Mouse (Mus musculus): ENCODE results near the gene Tbc1d22a. TPM values are rescaled to one million over a fixed set of nuclear protein-coding genes. Genes with fewer than 3 reads are reported as not detected.

Gene Tbc1d22a
- total and polyA plus RNA-seq, 3 experiments, result 15.1 to 21.1 TPM; not detected in 1

GRCm38 (mm10) chr15:86335781-86336180 lies 121.5 kb downstream of the Tbc1d22a start:
- Histone ChIP-seq H3K36me3 (ENCODE audit: control insufficient read depth in 1 of 2, insufficient read depth in 2 of 2, low read length in 2 of 2) (no peaks in the 10 kb centered on the region), H3K27ac (ENCODE audit: control insufficient read depth, low read depth, low read length) (no peak overlapping the region), H3K4me1 (ENCODE audit: control insufficient read depth in 1 of 2, insufficient read depth in 2 of 2, low read length in 2 of 2) (no peaks in the 10 kb centered on the region), H3K79me2 (ENCODE audit: control insufficient read depth, insufficient read depth, low read length, poor library complexity) (no peaks in the 10 kb centered on the region), H3K4me3 (ENCODE audit: control insufficient read depth in 1 of 2, insufficient read depth in 1 of 2, low read depth in 2 of 2, low read length in 2 of 2) (no peak overlapping the region), H3K27me3 (ENCODE audit: control insufficient read depth in 1 of 2, insufficient read depth in 2 of 2, low read length in 2 of 2) (no peaks in the 10 kb centered on the region), H3K9me3 (replicated peaks; ENCODE audit: insufficient read depth, low read length) (no peaks in the 10 kb centered on the region), H3K9ac (ENCODE audit: control insufficient read depth, low read depth, low read length, poor library complexity, severe bottlenecking) (no peak overlapping the region)
- no peak for DNase-seq (ENCODE audit: low read depth, low spot score)
- TF ChIP-seq MEF2A (IDR thresholded peaks at IDR 0.05; ENCODE audit: extremely low read depth, insufficient replicate concordance, low read depth, low read length, poor library complexity, severe bottlenecking) (no peak), JUND (IDR thresholded peaks at IDR 0.05; ENCODE audit: low read depth, low read length) (no peak)

GRCm38 (mm10) chr15:86337726-86338125 lies 123.5 kb downstream of the Tbc1d22a start:
- Histone ChIP-seq H3K9me3 (replicated peaks; ENCODE audit: insufficient read depth, low read length) (no peaks in the 10 kb centered on the region), H3K27ac (ENCODE audit: control insufficient read depth, low read depth, low read length) (no peak overlapping the region), H3K4me1 (ENCODE audit: control insufficient read depth in 1 of 2, insufficient read depth in 2 of 2, low read length in 2 of 2) (no peaks in the 10 kb centered on the region), H3K36me3 (ENCODE audit: control insufficient read depth in 1 of 2, insufficient read depth in 2 of 2, low read length in 2 of 2) (no peaks in the 10 kb centered on the region), H3K79me2 (ENCODE audit: control insufficient read depth, insufficient read depth, low read length, poor library complexity) (no peaks in the 10 kb centered on the region), H3K9ac (ENCODE audit: control insufficient read depth, low read depth, low read length, poor library complexity, severe bottlenecking) (no peak overlapping the region), H3K4me3 (ENCODE audit: control insufficient read depth in 1 of 2, insufficient read depth in 1 of 2, low read depth in 2 of 2, low read length in 2 of 2) (no peak overlapping the region), H3K27me3 (ENCODE audit: control insufficient read depth in 1 of 2, insufficient read depth in 2 of 2, low read length in 2 of 2) (no peaks in the 10 kb centered on the region)
- no peak for DNase-seq (ENCODE audit: low read depth, low spot score)
- no peak for TF ChIP-seq RAD21 (IDR thresholded peaks at IDR 0.05; ENCODE audit: low read depth, low read length)
- no peak for TF ChIP-seq SMC3 (IDR thresholded peaks at IDR 0.05; ENCODE audit: low read depth, low read length)
- TF ChIP-seq CHD2 (IDR thresholded peaks at IDR 0.05; ENCODE audit: low read length), result no peak
- no peak for TF ChIP-seq ELF1 (IDR thresholded peaks at IDR 0.05; ENCODE audit: low read depth, low read length)
- TF ChIP-seq TBP (IDR thresholded peaks at IDR 0.05; ENCODE audit: low read depth, low read length), result no peak
- no peak for TF ChIP-seq TAL1 (IDR thresholded peaks at IDR 0.05; ENCODE audit: low read length)
- TF ChIP-seq USF1 (IDR thresholded peaks at IDR 0.05; ENCODE audit: low read depth, low read length), result no peak
- no peak for TF ChIP-seq CTCF (IDR thresholded peaks at IDR 0.05 in 2 of 3, conservative IDR thresholded peaks at IDR 0.05 in 1 of 3; ENCODE audit: control insufficient read depth in 1 of 3, insufficient read depth in 1 of 3, low read depth in 2 of 3, low read length in 3 of 3, poor library complexity in 1 of 3, severe bottlenecking in 1 of 3)
- TF ChIP-seq EP300 (IDR thresholded peaks at IDR 0.05; ENCODE audit: low read depth in 1 of 2, low read length in 2 of 2), result no peak

- H3K36me3 ChIP-seq (ENCODE audit: control insufficient read depth in 1 of 2, insufficient read depth in 2 of 2, low read length in 2 of 2), result no peaks in the 10 kb centered on the region
- TF ChIP-seq SIN3A (IDR thresholded peaks at IDR 0.05; ENCODE audit: low read length), result no peak
- TF ChIP-seq MAZ (IDR thresholded peaks at IDR 0.05; ENCODE audit: low read depth, low read length), result no peak
- no peak for TF ChIP-seq ZNF384 (IDR thresholded peaks at IDR 0.05; ENCODE audit: low read depth, low read length)
- TF ChIP-seq HCFC1 (IDR thresholded peaks at IDR 0.05; ENCODE audit: low read depth, low read length), result no peak
- no peak for TF ChIP-seq JUND (IDR thresholded peaks at IDR 0.05; ENCODE audit: low read depth, low read length)
- TF ChIP-seq TAL1 (IDR thresholded peaks at IDR 0.05; ENCODE audit: low read length), result no peak
- no peak for TF ChIP-seq MXI1 (IDR thresholded peaks at IDR 0.05; ENCODE audit: low read depth, low read length)
- TF ChIP-seq ETS1 (IDR thresholded peaks at IDR 0.05; ENCODE audit: low read depth, low read length), result no peak
- TF ChIP-seq USF2 (IDR thresholded peaks at IDR 0.05; ENCODE audit: borderline replicate concordance in 1 of 2, insufficient read depth in 1 of 2, low read depth in 1 of 2, low read length in 2 of 2), result no peak
- no peak for TF ChIP-seq EP300 (IDR thresholded peaks at IDR 0.05; ENCODE audit: low read depth in 1 of 2, low read length in 2 of 2)
- TF ChIP-seq RCOR1 (IDR thresholded peaks at IDR 0.05; ENCODE audit: low read depth, low read length), result no peak
- no peak for TF ChIP-seq ELF1 (IDR thresholded peaks at IDR 0.05; ENCODE audit: low read depth, low read length)
- TF ChIP-seq ZC3H11A (IDR thresholded peaks at IDR 0.05; ENCODE audit: low read depth, low read length), result no peak
- TF ChIP-seq TCF12 (IDR thresholded peaks at IDR 0.05; ENCODE audit: low read depth, low read length), result no peak
- no peak for TF ChIP-seq E2F4 (IDR thresholded peaks at IDR 0.05; ENCODE audit: borderline replicate concordance, low read depth, low read length)
- no peak for TF ChIP-seq ZKSCAN1 (IDR thresholded peaks at IDR 0.05; ENCODE audit: low read depth, low read length)
- no peak for TF ChIP-seq RAD21 (IDR thresholded peaks at IDR 0.05; ENCODE audit: low read depth, low read length)
- TF ChIP-seq GABPA (IDR thresholded peaks at IDR 0.05; ENCODE audit: low read depth, low read length), result no peak
- no peak for TF ChIP-seq MAFK (IDR thresholded peaks at IDR 0.05; ENCODE audit: borderline replicate concordance, low read depth, low read length)
- no peak for TF ChIP-seq NELFE (IDR thresholded peaks at IDR 0.05; ENCODE audit: low read depth, low read length)
- no peaks in the 10 kb centered on the region for H3K9me3 ChIP-seq (replicated peaks; ENCODE audit: insufficient read depth, low read length)
- DNase-seq (ENCODE audit: low read depth, low spot score), result no peak
- no peak overlapping the region for H3K27ac ChIP-seq (ENCODE audit: control insufficient read depth, low read depth, low read length)
- H3K79me2 ChIP-seq (ENCODE audit: control insufficient read depth, insufficient read depth, low read length, poor library complexity), result no peaks in the 10 kb centered on the region
- H3K27me3 ChIP-seq (ENCODE audit: control insufficient read depth in 1 of 2, insufficient read depth in 2 of 2, low read length in 2 of 2), result no peaks in the 10 kb centered on the region
- no peaks in the 10 kb centered on the region for H3K4me1 ChIP-seq (ENCODE audit: control insufficient read depth in 1 of 2, insufficient read depth in 2 of 2, low read length in 2 of 2)
- H3K9ac ChIP-seq (ENCODE audit: control insufficient read depth, low read depth, low read length, poor library complexity, severe bottlenecking), result no peak overlapping the region
- no peak overlapping the region for H3K4me3 ChIP-seq (ENCODE audit: control insufficient read depth in 1 of 2, insufficient read depth in 1 of 2, low read depth in 2 of 2, low read length in 2 of 2)
Observed at GRCm38 (mm10) chr15:86339736-86340135, 125.5 kb downstream of the Tbc1d22a start.

All from MEL (cell line).